Mouse (Mus musculus) cerebellum, postnatal 25 days (tissue): ENCODE data around the gene Wdr31.

ENCODE experiments used
- DNase-seq, 2 experiments: peaks; one replicate each; pipeline ENCODE4 v3.0.0; 2021; ENCODE audit warnings: mixed read lengths in 2 of 2

Wdr31 gene

GRCm38 (mm10) chr4:62470598-62471051, at the start of gene Wdr31:
Gene Wdr31, minus strand, starts transcription at chr4:62470896.
- peak; percentile 87 to 88 for DNase-seq

- DNase-seq = peak; percentile 89 to 94
These were observed 49.1 kb upstream of the Wdr31 start, which contains the start of gene Alad for GRCm38 (mm10) chr4:62519849-62520233. Gene Alad, minus strand, starts transcription at chr4:62519918.

GRCm38 (mm10) chr4:62519122-62519848, 48.6 kb upstream of the Wdr31 start:
- no peak for DNase-seq

- peak; percentile 80 to 83 for DNase-seq
These were observed 47.9 kb upstream of the Wdr31 start for GRCm38 (mm10) chr4:62518416-62519121.

- no peak for DNase-seq
These were observed 47.1 kb upstream of the Wdr31 start for GRCm38 (mm10) chr4:62517538-62518415.

- DNase-seq = no peak
These were observed 46.4 kb upstream of the Wdr31 start for GRCm38 (mm10) chr4:62517046-62517445.

GRCm38 (mm10) chr4:62516579-62516978, 45.9 kb upstream of the Wdr31 start:
- DNase-seq = no peak

- peak; percentile 76 to 78 for DNase-seq
These were observed 45.4 kb upstream of the Wdr31 start for GRCm38 (mm10) chr4:62516079-62516478.

- DNase-seq = peak; percentile 50 to 51
These were observed 44.8 kb upstream of the Wdr31 start for GRCm38 (mm10) chr4:62515490-62515889.

- no peak for DNase-seq
These were observed 44.3 kb upstream of the Wdr31 start for GRCm38 (mm10) chr4:62514995-62515394.

GRCm38 (mm10) chr4:62513998-62514506, 43.4 kb upstream of the Wdr31 start:
- DNase-seq = no peak

GRCm38 (mm10) chr4:62509946-62510345, 39.2 kb upstream of the Wdr31 start:
- DNase-seq = peak in 1 of 2 experiments; percentile 39

GRCm38 (mm10) chr4:62508839-62509238, 38.1 kb upstream of the Wdr31 start:
- no peak for DNase-seq

- DNase-seq = peak; percentile 55 to 75
These were observed 36.1 kb upstream of the Wdr31 start for GRCm38 (mm10) chr4:62506798-62507197.

GRCm38 (mm10) chr4:62505991-62506390, 35.3 kb upstream of the Wdr31 start:
- no peak for DNase-seq

- no peak for DNase-seq
These were observed 32.8 kb upstream of the Wdr31 start, which contains the start of gene Hdhd3 for GRCm38 (mm10) chr4:62503374-62503970. Gene Hdhd3, minus strand, starts transcription at chr4:62503467.

GRCm38 (mm10) chr4:62502969-62503368, 32.3 kb upstream of the Wdr31 start:
- DNase-seq = no peak

- peak; percentile 92 to 94 for DNase-seq
These were observed 31.5 kb upstream of the Wdr31 start for GRCm38 (mm10) chr4:62501964-62502732.

GRCm38 (mm10) chr4:62501534-62501933, 30.8 kb upstream of the Wdr31 start:
- DNase-seq = peak in 1 of 2 experiments; percentile 41

- DNase-seq = no peak
These were observed 30.1 kb upstream of the Wdr31 start for GRCm38 (mm10) chr4:62500799-62501198.

GRCm38 (mm10) chr4:62496815-62497214, 26.1 kb upstream of the Wdr31 start:
- DNase-seq = peak; percentile 45 to 73
